Mouse (Mus musculus) hindbrain, embryonic 12.5 days (tissue): ENCODE measurements around the gene Tmem38a. TPM values are rescaled to one million over a fixed set of nuclear protein-coding genes. Genes with fewer than 3 reads are reported as not detected.

Experiments used
- ATAC-seq: fragments of 200-750 bp; cut with Nextera tagmentation; 2 replicates; pipeline ENCODE4 v1.8.0; 2017; ENCODE audit warnings: moderate TSS enrichment; ENCODE audit not compliant: low FRiP score
- H3K27ac ChIP-seq: fragments of 300-500 bp; sonication (generic); 2 replicates; pipeline ENCODE4 v1.5.1; 2016; ENCODE audit warnings: mild to moderate bottlenecking
- H3K27me3 ChIP-seq: fragments of 300-500 bp; sonication (generic); 2 replicates; pipeline ENCODE4 v1.6.1; 2016; ENCODE audit warnings: mild to moderate bottlenecking
- H3K36me3 ChIP-seq: fragments of 300-500 bp; sonication (generic); 2 replicates; pipeline ENCODE4 v1.6.1; 2016; ENCODE audit warnings: mild to moderate bottlenecking
- H3K4me1 ChIP-seq: fragments of 300-500 bp; sonication (generic); 2 replicates; pipeline ENCODE4 v1.6.1; 2016
- H3K4me2 ChIP-seq: fragments of 300-500 bp; sonication (generic); replicated peaks from 2 replicates; pipeline ENCODE4 v1.6.1; 2016; ENCODE audit warnings: mild to moderate bottlenecking
- H3K4me3 ChIP-seq: fragments of 300-500 bp; sonication (generic); 2 replicates; pipeline ENCODE4 v1.5.1; 2016; ENCODE audit warnings: mild to moderate bottlenecking
- H3K9ac ChIP-seq: fragments of 300-500 bp; sonication (generic); 2 replicates; pipeline ENCODE4 v1.6.1; 2016; ENCODE audit warnings: mild to moderate bottlenecking, moderate library complexity
- H3K9me3 ChIP-seq: fragments of 300-500 bp; sonication (generic); replicated peaks from 2 replicates; pipeline ENCODE4 v1.6.1; 2016; ENCODE audit warnings: mild to moderate bottlenecking
- WGBS: fragments of 180-500 bp; shearing (Covaris S2); methylation state at CpG from one replicate; pipeline ENCODE4 v1.1.7; 2016; 5-methylcytosine and 5-hydroxymethylcytosine counted together
- polyA plus RNA-seq: library from polyadenylated mRNA; unstranded; fragments of >200 nt; fragmentation: Nextera tagmentation; extraction: Ambion mirVana; gene quantifications from 2 replicates; pipeline ENCODE4 v1.2.1, GENCODE M21; 2016

The Tmem38a gene
- polyA plus RNA-seq, 1 experiment from 2014 or later, result 14.7 TPM

DNA sequence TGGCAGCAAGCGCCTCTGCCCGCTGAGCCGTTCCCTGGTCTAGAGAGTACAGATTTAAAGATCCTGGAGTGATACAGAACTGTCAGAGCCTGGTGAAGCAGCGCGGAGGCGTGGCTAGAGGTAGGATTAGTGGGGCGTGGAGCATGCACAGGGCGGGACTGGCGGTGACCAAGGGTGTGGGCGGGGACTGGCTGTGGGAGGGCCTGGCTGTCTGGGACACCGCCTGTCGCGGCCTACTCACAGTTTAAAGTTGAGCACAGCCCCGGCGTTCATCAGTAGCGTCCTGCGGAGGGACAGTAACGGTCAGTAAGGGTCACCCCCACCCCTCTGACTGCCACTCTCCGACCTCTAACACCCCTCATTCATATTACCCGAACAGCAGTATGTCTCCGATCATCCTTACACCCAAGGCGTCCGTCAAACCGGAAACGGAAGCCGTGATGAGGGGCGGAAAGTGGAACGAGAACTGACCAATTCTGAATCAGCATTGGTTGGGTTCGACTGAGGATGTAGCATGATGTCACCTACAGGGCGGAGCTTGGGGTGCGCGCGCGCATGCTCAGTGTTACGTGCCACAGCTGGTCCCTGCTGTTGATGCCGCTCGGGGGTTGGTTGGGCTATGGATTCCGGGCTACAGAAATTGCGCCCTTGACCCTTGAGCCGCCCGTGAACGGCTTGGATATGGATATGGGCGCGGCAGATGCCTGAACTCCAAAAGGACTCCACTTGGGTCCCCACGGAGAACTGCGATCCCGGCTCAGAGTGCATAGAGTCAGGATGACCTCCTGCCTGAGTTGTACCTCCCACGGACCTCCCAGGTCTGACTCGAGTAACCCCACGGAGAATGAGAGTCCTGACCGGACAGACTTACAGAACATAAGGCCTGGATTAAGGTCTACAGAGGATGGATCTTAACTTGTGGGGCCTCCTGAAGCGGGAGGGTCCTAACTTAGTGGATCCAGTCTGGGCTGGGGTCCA, 933 bp upstream of the Tmem38a start, which contains the start of gene Smim7:
Gene Smim7 (minus strand): TSS at position 456 of the 978 bp plus-strand sequence.
- H3K9ac ChIP-seq, result peak within 1 kb of the TSS; percentile 80
- under 1% methylated on average over 52 of the region's 52 CpGs for WGBS
- peaks cover 31% of the 10 kb centered on the region for H3K36me3 ChIP-seq
- peaks cover 19% of the 10 kb centered on the region for H3K4me1 ChIP-seq
- peak; percentile 98 for ATAC-seq
- H3K27ac ChIP-seq, result peak within 1 kb of the TSS; percentile 88
- H3K9me3 ChIP-seq, result no peaks in the 10 kb centered on the region
- H3K27me3 ChIP-seq, result no peaks in the 10 kb centered on the region
- peak within 1 kb of the TSS; percentile 49 for H3K4me3 ChIP-seq
- H3K4me2 ChIP-seq, result peak within 1 kb of the TSS; percentile 97

- no peaks in the 10 kb centered on the region for H3K27me3 ChIP-seq
- H3K4me3 ChIP-seq, result peak overlapping the region; percentile 49
- no peak overlapping the region for H3K27ac ChIP-seq
- peak overlapping the region; percentile 80 for H3K9ac ChIP-seq
- no peaks in the 10 kb centered on the region for H3K9me3 ChIP-seq
- H3K36me3 ChIP-seq, result peaks cover 15% of the 10 kb centered on the region
- H3K4me1 ChIP-seq, result peaks cover 19% of the 10 kb centered on the region
- WGBS, result 5% methylated on average over 10 of the region's 10 CpGs
- ATAC-seq, result no peak
- peak overlapping the region; percentile 97 for H3K4me2 ChIP-seq
These were observed 652 bp downstream of the Tmem38a start for GRCm38 (mm10) chr8:72572507-72572906.

DNA sequence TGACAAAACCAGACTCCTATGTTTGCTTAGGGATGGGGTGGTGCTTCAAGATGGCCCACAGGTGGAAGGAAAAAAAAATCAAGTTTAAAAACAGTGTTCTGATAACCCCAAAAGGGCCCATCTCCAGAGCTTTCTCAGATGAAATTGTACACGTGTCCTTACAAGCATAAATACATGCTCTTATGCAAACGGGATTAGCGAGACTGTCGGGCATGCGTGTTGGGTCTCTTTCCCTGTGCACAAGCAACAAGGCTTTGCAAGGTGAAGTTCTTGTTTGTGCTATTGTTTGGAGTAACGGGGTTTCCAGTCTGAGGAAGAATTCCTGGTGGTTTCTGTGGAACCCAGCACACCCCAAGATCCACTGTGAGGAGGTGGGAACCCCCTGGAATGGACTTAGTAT, 1.6 kb downstream of the Tmem38a start:
- Histone ChIP-seq H3K27me3 (no peaks in the 10 kb centered on the region), H3K4me2 (no peak overlapping the region), H3K4me3 (no peak overlapping the region), H3K27ac (no peak overlapping the region), H3K9ac (no peak overlapping the region), H3K4me1 (peaks cover 19% of the 10 kb centered on the region), H3K9me3 (no peaks in the 10 kb centered on the region), H3K36me3 (peaks cover 6% of the 10 kb centered on the region)
- WGBS, result 86% methylated on average over 6 of the region's 6 CpGs
- ATAC-seq, result no peak

- 95% methylated on average over 6 of the region's 6 CpGs for WGBS
- no peak for ATAC-seq
- no peak overlapping the region for H3K4me2 ChIP-seq
- no peaks in the 10 kb centered on the region for H3K27me3 ChIP-seq
- no peak overlapping the region for H3K9ac ChIP-seq
- no peaks in the 10 kb centered on the region for H3K9me3 ChIP-seq
- peaks cover 6% of the 10 kb centered on the region; the same call in 1 of the 2 replicates for H3K36me3 ChIP-seq
- peaks cover 9% of the 10 kb centered on the region for H3K4me1 ChIP-seq
- no peak overlapping the region for H3K4me3 ChIP-seq
- no peak overlapping the region for H3K27ac ChIP-seq
These were observed 4.1 kb downstream of the Tmem38a start for GRCm38 (mm10) chr8:72575915-72576314.

GRCm38 (mm10) chr8:72577266-72577665, 5.4 kb downstream of the Tmem38a start:
- WGBS, result 79% methylated on average over 3 of the region's 3 CpGs
- Histone ChIP-seq H3K27me3 (no peaks in the 10 kb centered on the region), H3K9me3 (no peaks in the 10 kb centered on the region), H3K36me3 (peaks cover 6% of the 10 kb centered on the region; the same call in 1 of the 2 replicates), H3K9ac (no peak overlapping the region), H3K4me3 (no peak overlapping the region), H3K27ac (no peak overlapping the region), H3K4me1 (peaks cover 8% of the 10 kb centered on the region), H3K4me2 (no peak overlapping the region)
- no peak for ATAC-seq

GRCm38 (mm10) chr8:72577941-72578340, 6.1 kb downstream of the Tmem38a start:
- peaks cover 6% of the 10 kb centered on the region; the same call in 1 of the 2 replicates for H3K36me3 ChIP-seq
- no peak overlapping the region for H3K4me2 ChIP-seq
- H3K27me3 ChIP-seq, result no peaks in the 10 kb centered on the region
- H3K4me1 ChIP-seq, result peaks cover under 1% of the 10 kb centered on the region
- WGBS, result 79% methylated on average over 1 of the region's 1 CpGs
- no peak overlapping the region for H3K4me3 ChIP-seq
- no peak overlapping the region for H3K9ac ChIP-seq
- H3K9me3 ChIP-seq, result no peaks in the 10 kb centered on the region
- no peak overlapping the region for H3K27ac ChIP-seq
- no peak for ATAC-seq

- H3K4me3 ChIP-seq, result no peak overlapping the region
- no peak for ATAC-seq
- H3K9ac ChIP-seq, result no peak overlapping the region
- H3K4me1 ChIP-seq, result no peaks in the 10 kb centered on the region
- H3K27me3 ChIP-seq, result no peaks in the 10 kb centered on the region
- H3K27ac ChIP-seq, result no peak overlapping the region
- H3K36me3 ChIP-seq, result peaks cover 6% of the 10 kb centered on the region; the same call in 1 of the 2 replicates
- H3K4me2 ChIP-seq, result no peak overlapping the region
- no peaks in the 10 kb centered on the region for H3K9me3 ChIP-seq
- WGBS, result 71% methylated on average over 9 of the region's 9 CpGs
These were observed 7.5 kb downstream of the Tmem38a start for GRCm38 (mm10) chr8:72579374-72579773.

DNA sequence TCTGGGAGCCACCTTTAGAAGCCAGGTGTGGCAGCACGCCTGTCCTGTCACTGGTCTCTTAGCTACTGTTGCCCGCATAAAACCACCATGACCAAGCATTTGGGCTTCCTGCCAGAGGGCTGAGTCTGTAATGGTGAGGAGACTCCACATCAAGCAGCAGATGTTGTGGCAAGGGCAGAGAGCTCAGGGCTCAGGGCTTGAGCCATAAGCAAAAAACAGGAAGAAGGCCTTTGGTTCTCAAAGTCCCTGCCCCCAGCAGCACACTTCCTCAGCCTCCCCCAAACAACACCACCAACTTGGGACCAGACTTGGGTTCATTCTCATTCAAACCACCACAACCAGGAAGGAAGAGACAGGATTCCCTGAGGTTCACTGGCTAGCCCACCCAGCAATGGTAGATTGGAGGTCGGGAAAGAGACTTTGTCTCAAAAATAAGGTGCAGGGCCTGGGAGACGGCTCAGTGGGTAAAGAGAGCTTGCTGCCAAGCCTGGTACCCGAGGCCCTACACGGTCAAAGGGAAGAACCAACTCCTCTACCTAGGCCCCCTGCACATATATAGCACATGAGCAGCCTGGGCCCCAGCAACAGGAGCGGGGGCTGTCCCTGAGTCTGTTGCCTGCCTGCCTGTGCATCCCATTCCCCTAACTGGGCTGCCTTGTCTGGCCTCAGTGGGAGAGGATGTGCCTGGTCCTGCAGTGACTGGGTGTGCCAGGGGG, 11.4 kb downstream of the Tmem38a start:
- Histone ChIP-seq H3K27ac (no peak overlapping the region), H3K27me3 (no peaks in the 10 kb centered on the region), H3K9me3 (no peaks in the 10 kb centered on the region), H3K4me3 (no peak overlapping the region), H3K4me1 (no peaks in the 10 kb centered on the region), H3K36me3 (peaks cover 6% of the 10 kb centered on the region; the same call in 1 of the 2 replicates), H3K9ac (no peak overlapping the region), H3K4me2 (no peak overlapping the region)
- ATAC-seq, result no peak
- 92% methylated on average over 7 of the region's 7 CpGs for WGBS

DNA sequence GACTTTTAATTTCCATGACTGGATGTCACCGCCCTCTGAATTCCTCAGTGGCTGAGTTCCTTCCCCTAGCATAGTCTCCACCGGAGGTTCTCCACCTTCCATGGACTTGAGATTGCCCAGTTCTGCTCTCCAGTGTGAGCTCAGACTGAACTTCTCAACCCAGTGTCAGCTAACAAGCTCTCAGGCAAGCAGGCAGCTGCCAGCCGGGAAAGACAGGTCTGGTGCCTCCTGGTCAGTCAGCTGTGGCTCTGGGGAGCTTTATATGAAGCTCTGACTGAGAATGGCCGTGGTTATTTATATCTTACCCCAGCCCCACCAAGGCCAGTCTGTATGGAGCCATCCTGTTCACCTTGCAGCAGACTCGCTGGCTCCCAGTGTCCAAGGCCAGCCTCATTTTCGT, 12.5 kb downstream of the Tmem38a start:
- no peak for ATAC-seq
- no peak overlapping the region for H3K4me3 ChIP-seq
- H3K9me3 ChIP-seq, result no peaks in the 10 kb centered on the region
- no peaks in the 10 kb centered on the region for H3K27me3 ChIP-seq
- H3K4me1 ChIP-seq, result no peaks in the 10 kb centered on the region
- H3K9ac ChIP-seq, result no peak overlapping the region
- 81% methylated on average over 6 of the region's 6 CpGs for whole genome bisulfite sequencing
- no peak overlapping the region for H3K4me2 ChIP-seq
- H3K27ac ChIP-seq, result no peak overlapping the region
- peaks cover 5% of the 10 kb centered on the region; the same call in 1 of the 2 replicates for H3K36me3 ChIP-seq

DNA sequence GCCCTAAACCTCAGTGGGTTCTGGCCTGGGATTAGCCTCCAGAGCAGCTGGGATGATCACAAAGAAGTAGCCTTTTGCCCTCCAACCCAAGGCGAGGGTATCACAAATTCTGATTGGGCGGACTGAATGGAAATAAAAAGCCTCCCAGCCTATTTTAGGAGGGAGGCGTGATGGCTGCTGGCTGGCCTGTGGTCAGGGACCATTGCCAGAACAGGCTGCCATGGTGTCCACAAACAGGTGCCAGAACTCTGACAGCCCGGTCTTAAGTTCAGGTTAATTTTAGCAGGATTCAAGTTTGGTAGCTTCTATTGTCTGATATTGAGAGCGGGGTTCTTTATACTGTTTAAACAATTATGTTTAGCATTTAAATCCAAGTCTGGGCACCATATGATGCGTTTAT, 16.0 kb downstream of the Tmem38a start:
- ATAC-seq, result no peak
- Histone ChIP-seq H3K4me1 (no peaks in the 10 kb centered on the region), H3K36me3 (no peaks in the 10 kb centered on the region), H3K4me2 (no peak overlapping the region), H3K4me3 (no peak overlapping the region), H3K9me3 (no peaks in the 10 kb centered on the region), H3K27me3 (no peaks in the 10 kb centered on the region), H3K27ac (no peak overlapping the region), H3K9ac (no peak overlapping the region)
- 75% methylated on average over 6 of the region's 6 CpGs for WGBS

GRCm38 (mm10) chr8:72588865-72589264, 17.0 kb downstream of the Tmem38a start:
- Histone ChIP-seq H3K27me3 (no peaks in the 10 kb centered on the region), H3K4me1 (no peaks in the 10 kb centered on the region), H3K4me3 (no peak overlapping the region), H3K9ac (no peak overlapping the region), H3K27ac (no peak overlapping the region), H3K4me2 (no peak overlapping the region), H3K36me3 (no peaks in the 10 kb centered on the region), H3K9me3 (no peaks in the 10 kb centered on the region)
- ATAC-seq, result no peak
- WGBS, result 90% methylated on average over 10 of the region's 10 CpGs

DNA sequence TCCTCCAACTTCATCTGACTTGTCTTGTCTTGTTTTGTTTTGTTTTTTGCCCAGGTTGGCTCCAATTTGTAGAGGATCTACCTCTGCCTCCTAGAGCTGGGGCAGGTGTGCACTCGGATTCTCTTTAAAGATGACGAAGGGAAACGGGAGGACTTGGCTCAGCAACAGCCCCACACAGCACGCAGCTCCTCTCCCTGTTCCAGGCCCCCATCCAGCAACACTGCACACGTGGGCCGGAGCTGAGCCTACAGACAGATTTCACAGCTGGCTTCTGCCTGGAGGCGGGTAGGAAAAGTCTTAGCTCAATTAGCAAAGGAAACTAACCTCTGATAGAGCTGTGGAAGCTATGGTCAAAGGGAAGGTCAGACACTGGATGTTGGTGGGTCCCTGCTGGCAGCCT, 17.4 kb downstream of the Tmem38a start:
- Histone ChIP-seq H3K9me3 (no peaks in the 10 kb centered on the region), H3K4me1 (no peaks in the 10 kb centered on the region), H3K36me3 (no peaks in the 10 kb centered on the region), H3K4me3 (no peak overlapping the region), H3K9ac (no peak overlapping the region), H3K27me3 (no peaks in the 10 kb centered on the region), H3K27ac (no peak overlapping the region), H3K4me2 (no peak overlapping the region)
- 77% methylated on average over 7 of the region's 7 CpGs for WGBS
- ATAC-seq, result no peak
